Mouse (Mus musculus) mouse embryonic stem cell (cell line): Measurements from ENCODE around the gene Csmd2.

Experiments used
- in situ Hi-C, 2 experiments: fragments of 300-500 bp; cut with MboI; formaldehyde crosslinking; loops; 1 replicate in 1 of 2; 3 replicates in 1 of 2; pipeline ENCODE4 v1.14.3; 2019 to 2020; ENCODE audit warnings: low sequenced_read_pairs in 2 of 2, low pct_unique_long_range_greater_than_20kb in 1 of 2, mixed read lengths in 1 of 2; ENCODE audit not compliant: unreplicated experiment in 1 of 2

Gene Csmd2

GRCm38 (mm10) chr4:128427261-128428030 is 439.8 kb downstream of the Csmd2 start:
- in situ Hi-C loops, result no loop called here

GRCm38 (mm10) chr4:128428303-128429107 is 440.8 kb downstream of the Csmd2 start:
- in situ Hi-C loops, result no loop called here

- in situ Hi-C loops, result no loop called here
Observed at GRCm38 (mm10) chr4:128429591-128429990, 441.9 kb downstream of the Csmd2 start.

- in situ Hi-C loops, result no loop called here
Observed at GRCm38 (mm10) chr4:128440550-128440949, 452.9 kb downstream of the Csmd2 start.

GRCm38 (mm10) chr4:128441228-128441627 is 453.6 kb downstream of the Csmd2 start:
- in situ Hi-C loops, result no loop called here

DNA sequence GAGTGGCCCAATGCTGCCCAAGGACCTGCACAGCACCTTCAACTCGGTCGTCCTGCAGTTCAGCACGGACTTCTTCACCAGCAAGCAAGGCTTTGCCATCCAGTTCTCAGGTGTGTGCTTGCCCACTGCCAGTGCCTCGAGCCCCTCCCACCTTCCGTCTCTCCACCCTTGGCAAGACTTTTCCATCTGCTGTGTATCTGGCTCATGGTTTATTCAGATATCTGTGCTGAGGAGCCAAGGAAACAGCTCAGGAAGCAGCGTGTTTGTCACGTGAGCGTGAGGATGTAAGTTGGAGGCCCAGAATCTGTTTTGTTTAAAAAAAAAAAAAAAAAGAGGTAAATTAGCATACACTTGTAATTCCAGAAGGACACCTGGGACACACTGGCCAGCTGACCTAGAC is 455.1 kb downstream of the Csmd2 start:
- in situ Hi-C loops, result no loop called here

- in situ Hi-C loops, result no loop called here
Observed at GRCm38 (mm10) chr4:128445514-128446260, 458.0 kb downstream of the Csmd2 start.

DNA sequence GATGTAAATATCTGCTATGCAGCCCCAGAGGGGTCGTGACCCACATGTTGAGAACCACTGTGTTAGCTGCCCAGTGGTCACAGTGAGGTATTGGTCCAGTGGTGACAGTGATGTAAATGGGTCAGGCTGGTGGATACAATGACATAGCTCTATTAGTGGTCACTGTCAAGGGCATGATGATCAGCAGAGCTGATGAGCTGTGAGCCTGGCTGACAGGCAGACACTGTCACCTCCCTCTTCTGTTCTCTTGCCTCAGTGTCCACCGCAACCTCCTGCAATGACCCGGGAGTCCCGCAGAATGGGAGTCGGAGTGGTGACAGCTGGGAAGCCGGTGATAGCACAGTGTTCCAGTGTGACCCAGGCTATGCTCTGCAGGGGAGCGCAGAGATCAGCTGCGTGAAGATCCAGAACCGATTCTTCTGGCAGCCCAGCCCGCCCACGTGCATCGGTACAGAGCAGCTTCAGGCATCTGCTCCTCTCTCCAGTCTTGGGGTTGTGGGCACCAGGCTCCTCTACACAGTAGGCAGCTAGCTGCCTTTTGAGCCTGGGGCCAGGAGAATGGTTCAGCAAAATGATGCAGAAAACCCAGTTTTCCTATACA is 461.3 kb downstream of the Csmd2 start:
- in situ Hi-C loops, result no loop called here

- in situ Hi-C loops, result no loop called here
Observed at GRCm38 (mm10) chr4:128450137-128450536, 462.5 kb downstream of the Csmd2 start.

- in situ Hi-C loops, result no loop called here
Observed at GRCm38 (mm10) chr4:128450974-128451373, 463.3 kb downstream of the Csmd2 start.

GRCm38 (mm10) chr4:128451383-128451794 is 463.7 kb downstream of the Csmd2 start:
- in situ Hi-C loops, result no loop called here

- in situ Hi-C loops, result no loop called here
Observed at GRCm38 (mm10) chr4:128466708-128467107, 479.1 kb downstream of the Csmd2 start.

GRCm38 (mm10) chr4:128468040-128468439 is 480.4 kb downstream of the Csmd2 start:
- in situ Hi-C loops, result no loop called here

GRCm38 (mm10) chr4:128476249-128476648 is 488.6 kb downstream of the Csmd2 start:
- in situ Hi-C loops, result no loop called here

DNA sequence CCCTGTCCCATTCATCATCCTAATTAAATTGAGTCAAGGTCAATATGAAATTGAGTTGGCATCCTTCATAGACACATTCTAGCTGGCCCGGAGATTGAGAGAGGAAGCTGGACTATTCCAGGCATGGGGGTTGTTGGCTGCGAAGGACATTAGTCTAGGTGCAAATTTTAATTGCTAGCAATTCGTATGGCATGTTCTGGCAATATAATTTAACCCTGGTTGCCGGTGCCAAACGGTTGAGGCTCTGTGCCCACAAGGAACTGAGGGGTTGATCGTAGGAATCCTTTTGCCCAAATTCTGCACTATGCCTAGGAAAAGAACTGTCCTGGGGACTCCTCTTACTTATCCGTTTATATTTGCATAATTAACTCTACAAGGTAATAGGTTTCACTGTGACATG is 496.2 kb downstream of the Csmd2 start:
- in situ Hi-C loops, result no loop called here

DNA sequence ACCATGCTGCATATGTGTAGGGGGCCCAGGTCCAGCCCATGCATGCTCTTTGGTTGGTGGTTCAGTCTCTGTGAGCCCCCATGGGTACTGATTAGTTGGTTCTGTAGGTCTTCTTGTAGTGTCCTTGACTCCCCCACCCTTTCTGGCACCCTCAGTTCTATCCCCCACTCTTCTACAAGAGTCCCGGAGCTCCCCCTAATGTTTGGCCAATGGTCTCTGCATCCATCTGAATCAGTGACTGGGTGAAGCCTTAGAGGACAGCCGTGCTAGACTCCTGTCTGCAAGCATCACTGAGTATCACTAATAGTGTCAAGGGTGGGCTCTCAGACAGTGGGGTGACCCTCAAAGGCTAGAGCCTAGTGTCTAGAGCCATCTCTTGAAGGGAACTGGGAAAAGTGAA is 497.0 kb downstream of the Csmd2 start:
- in situ Hi-C loops, result no loop called here

GRCm38 (mm10) chr4:128489521-128490100 is 502.0 kb downstream of the Csmd2 start:
- in situ Hi-C loops, result no loop called here

DNA sequence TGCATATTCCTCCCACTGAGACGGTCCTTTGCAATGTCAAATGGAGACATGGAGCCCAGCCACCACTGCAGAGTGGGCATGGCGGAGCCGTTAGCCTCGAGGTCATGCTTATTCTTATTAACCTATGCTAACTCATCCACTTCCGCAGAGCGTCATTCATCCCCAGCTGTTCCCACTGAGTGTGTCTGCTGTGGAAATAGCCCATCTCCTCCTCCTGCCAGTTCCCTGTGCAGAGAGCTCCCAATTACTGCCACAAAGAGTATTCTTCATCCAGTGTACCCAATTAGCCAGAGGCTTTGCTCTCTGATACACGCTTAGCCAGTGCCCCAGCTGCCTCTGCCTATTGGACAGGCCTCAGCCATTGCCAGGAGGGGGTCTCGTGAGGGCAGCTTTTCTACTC is 504.4 kb downstream of the Csmd2 start:
- in situ Hi-C loops, result no loop called here
